Mouse (Mus musculus) T-helper 2 cell (primary cell): ENCODE measurements around the gene C1rl.
"Not testable (repeated sequence)": the region's sequence is repeated elsewhere in the genome, so short reads cannot be mapped to it uniquely, and the experiment has no call there.

ENCODE experiments used
- in situ Hi-C: fragments of 300-600 bp; cut with MboI, MseI; formaldehyde crosslinking; loops from one replicate; pipeline ENCODE4 v1.15.1; 2025; ENCODE audit warnings: high pct_unique_total_duplicates

Gene C1rl

DNA sequence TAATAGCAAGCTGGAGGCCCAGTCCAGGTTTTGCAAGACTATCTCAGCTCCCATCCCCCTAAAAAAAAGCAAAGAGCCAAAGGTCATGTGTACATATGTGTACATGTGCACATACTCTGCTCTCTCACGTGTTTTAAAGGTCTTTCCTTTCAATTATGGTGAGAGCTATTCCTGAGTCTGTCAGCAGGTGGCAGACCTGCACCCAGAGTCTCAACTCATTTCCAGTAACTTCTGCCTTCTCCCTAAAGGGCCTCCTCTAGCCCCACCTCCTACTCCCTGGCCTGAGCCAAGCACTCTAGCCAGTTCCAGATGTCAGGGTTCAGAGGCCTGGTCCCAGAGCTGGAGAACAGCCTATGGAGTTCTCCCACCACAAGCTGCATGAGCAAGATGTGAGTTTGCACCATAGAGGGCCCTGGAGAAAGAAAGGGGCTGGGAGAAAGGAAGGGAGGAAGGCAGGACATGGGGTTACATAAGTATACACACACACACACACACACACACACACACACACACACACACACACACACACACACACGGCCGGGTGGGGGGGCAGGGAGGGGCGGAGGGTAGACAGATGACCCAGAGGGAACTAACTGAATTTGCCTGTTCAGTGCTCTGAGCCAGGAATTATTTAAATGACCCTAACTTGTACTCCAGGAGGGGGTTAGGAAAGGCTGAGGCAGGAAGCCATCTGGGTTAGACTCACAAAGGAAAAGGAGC lies at the start of gene C1rl:
TSS of gene C1rl (plus strand) at position 272 of the 720 bp plus-strand sequence.
- in situ Hi-C loops: no loop called here

DNA sequence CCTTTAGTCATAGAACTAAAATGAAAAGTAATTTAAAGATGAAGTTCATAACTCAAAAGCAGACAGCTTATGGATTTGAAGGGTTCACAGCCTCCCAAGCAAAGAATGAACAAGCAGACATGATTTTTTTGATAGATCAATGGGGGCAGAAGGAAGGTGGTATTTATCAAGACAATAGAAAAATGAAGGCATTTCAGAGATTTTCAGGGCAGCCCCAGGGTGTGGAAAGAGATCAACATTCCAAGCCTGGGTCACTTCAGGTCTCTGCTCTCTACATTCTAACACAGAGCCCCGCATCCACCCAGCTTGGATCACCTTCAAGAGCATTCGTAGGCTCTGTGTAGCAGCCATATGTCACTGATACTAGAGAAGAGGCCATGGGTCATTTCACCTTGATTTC lies 49.6 kb upstream of the C1rl start:
- in situ Hi-C loops: no loop called here

DNA sequence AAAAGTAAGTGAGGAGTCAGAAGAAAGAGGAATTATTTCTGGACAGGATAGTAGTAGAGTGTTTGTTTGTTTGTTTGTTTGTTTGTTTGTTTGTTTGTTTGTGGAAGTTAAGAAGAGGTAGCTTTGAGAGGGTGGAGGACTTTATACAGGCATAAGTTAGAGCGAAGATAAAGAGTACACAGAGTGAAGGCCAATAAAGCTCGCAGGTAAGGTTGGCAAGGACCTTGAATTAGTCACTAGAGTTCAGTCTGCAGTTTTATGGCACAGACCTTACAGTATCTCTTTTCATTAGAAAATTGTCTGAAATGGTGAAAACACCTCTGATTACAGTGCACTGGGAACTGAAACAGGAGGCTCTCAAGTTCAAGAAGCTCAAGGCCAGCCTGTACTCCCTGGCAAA lies 46.9 kb upstream of the C1rl start:
- in situ Hi-C loops: no loop called here

DNA sequence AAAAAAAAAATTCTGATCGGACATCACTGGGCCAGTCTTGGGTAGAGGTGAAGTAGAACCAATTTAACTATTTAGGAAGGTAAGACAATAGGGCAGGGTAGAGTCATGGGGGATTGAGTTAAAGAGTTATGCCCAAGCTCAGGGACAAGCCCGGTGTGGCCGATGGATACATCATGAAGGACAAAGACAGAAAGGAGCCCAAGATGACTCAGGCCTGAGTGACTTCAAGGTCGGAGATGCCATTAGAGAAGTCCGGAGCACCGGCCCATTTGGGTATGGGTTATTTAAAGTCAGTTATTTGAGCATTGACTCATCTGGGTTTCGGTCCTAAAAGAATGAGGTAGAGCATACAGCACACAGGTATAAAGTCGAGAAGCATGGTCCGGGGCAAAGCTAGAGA lies 46.5 kb upstream of the C1rl start:
- in situ Hi-C loops: no loop called here

DNA sequence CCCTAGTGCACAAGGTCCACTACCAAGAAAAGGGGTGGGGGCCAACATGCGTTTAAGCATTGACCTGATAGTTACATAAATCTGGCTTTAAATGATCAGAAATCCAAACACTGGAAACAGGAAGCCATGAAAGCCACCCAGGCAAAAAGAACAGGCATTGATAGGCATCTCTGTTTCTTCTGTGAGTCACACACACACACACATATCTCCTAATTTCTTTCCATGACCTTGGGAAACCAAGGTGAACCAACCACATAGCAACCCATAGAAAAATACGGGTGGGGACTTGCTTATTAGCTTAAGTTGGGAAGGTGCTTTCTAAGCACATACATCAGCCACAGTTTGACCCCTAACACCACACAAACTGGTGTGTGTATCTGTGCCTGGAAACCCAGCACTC lies 45.6 kb upstream of the C1rl start:
- in situ Hi-C loops: no loop called here

DNA sequence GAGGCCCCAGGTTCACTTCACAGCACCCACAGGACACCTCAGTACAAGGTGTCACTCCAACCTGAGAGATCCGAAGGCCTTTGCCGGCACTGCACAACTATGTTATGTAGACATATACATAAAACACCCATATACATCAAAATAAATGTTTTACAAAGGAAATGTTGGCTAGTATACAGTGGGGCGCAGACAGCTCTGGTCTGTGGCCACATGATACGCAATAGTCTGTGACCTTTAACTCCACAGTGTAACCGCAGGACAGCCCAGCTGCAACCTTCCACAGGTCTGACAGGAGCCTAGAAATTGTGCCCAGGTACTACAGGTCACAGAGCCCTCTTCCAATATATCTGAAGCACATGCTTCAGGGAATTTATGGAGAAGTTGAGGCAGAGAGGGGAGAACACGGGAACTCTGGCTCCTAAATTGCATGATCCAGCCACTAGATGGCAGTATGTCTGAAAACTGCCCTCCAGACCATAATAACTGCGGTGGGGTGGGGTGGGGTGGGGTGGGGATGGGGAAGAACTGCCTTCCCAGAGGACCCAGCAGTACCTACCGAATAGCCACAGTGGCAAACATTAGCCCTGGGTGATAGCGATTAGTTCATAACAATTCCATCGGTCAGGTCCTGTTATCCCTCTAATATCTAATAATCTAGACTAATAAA lies 44.6 kb upstream of the C1rl start:
- in situ Hi-C loops: no loop called here

DNA sequence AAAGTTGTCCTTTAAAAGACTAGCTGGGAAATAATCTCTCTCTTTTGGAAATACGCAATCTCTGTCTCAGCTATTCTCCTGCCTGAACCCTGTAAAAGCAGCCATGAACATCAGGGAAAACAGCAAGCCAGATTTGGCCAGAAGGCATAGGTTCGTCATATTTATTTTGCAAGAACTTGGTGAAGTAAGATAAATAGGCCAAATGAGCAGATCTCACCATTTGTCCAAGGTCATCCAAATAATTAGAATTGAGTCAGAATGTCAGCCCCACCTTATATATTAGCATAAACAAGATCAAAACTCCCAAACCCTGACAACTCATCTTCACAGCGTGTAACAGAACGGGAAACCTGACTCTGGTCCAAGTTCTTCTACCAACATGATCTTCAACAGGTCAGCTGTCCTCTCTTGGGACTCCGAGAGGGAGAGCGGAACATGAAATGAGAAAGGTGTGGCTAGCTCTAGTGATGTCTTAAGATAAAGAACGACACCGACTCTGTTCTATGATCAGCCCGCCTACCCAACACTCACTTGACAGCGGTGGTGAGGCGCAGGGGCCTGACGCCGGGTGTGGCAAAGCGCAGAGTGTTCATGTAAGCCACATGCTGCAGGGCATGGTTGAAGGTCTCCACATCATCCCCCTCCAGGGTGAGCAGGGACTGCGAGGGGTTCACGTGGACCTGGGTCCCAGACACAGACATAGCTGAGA lies 43.8 kb upstream of the C1rl start:
- in situ Hi-C loops: no loop called here

DNA sequence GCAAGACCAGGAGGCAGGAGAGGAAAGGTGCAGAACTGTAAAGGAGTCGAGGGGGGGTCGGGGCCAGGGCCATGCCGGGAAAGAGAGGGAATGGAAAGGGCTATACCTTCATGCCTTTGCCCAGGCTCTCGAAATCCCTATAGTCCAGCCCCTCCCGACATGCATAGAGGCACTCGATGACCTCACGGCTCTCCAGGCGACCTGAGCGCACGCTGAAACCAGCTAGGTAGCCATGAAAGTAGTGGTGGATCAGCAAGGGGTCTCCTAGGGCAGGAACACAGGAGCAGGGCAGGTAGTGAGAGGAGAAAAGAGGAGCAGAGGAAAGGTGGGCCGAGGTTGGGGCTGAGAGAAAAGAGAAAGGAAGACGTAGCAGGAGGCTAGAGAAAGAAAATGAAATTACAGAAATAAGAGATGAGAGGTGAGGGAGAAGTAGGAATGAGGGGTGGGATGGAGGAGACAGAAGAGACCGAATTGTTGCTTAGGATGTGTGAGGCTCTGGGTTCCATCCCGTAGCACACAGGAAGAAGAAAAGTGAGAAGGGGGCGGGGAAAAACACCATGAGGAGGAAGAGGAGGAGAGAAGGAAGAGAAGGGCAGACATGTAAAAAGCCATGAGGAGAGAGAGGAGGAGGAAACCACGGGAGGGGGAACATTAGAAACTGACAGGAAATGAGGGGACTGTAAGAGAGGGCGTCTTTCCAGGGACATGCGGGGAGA lies 43.1 kb upstream of the C1rl start:
- in situ Hi-C loops: no loop called here

DNA sequence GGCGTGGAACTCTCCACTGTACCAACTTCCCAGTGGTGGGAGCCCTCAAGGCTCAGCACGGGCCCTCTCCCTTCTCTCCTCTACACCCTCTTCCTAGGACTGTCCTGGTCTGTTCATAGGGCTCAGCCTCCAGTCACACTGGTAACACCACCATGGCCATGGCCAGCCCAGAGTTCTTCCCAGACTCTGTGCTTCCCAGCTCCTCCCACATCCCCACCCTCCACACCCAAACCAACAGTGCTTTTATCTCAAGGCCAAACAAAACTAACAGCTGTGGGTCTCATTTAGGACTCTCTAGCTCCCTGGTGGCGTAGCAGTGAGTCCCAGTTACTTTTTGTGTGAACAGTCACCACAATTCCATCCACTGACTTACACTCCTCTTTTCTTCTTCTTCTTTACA lies 40.9 kb upstream of the C1rl start:
- in situ Hi-C loops: no loop called here

DNA sequence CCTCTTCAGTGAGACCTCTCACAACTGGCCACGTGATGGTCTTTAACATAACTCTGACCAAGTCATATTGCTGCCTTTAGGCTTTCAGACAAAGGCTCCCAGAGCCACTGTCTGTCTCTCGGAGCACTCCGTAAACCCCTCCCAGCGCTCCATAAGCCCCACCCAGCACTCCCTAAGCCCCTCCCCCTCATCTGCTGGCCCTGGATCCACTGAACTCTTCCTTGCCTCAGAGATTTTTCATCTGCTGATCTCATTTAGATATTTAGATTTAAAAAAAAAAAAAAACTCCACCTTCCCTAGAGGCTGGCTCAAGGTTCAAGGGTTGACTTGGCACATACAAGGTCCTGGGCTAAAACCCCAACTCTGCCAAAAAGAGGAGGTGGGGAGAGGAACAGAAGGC lies 39.2 kb upstream of the C1rl start:
- in situ Hi-C loops: no loop called here

DNA sequence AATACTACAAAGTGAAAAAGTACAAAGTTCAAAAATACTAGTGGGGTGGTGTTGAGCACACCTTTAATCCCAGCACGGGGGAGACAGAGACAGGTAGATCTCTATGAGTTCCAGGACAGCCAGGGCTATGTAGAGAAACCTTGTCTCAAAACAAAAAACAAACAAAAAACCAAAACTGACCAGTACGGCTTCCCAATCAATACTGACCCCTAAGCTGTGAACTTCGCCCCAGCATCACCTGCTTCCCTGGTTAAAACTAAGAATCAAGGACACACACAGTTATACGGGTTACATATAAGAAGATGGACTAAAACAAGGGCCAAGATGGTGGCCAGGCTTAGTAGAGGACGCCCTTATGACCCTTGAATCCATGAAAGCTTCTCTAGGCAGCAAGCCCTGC lies 36.7 kb upstream of the C1rl start:
- in situ Hi-C loops: no loop called here

DNA sequence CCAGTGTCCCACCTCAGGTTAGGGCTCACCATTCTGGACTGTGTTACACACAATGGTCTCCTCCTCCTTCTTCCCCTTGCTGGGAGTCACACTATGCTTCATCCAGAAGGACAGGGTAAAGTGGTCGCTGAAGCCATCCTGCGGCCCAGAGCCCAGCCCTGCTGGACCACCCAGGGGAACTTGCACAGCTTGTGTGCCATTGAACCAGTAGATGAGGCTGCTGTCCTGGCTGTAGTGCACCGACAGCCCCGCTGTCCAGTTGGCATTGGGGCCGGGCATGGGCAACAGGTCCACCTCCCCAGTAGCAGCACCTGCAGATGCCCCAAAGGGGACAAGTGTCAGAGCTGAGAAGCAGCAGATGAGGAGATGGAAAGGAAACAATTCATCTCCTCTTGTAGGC lies 35.1 kb upstream of the C1rl start:
- in situ Hi-C loops: no loop called here

DNA sequence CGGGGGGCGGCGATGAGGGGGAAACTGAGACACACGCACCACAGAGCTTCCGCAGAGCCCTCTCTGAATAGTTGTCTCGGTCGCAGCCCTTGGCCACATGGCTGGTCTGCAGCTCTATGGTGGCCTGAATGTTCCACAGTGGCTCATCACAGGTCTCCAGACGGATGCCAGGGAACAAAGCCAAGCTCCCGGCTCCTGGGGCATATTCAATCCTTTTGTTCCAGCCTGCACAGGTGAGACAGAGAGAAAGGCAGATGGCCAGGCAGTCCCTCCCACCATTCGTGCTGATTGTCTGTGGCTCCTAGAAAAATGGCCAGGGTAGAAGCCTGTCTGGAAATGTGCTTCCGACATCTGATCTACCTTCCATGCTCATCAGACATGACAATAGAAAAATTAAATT lies 34.4 kb upstream of the C1rl start:
- in situ Hi-C loops: no loop called here

DNA sequence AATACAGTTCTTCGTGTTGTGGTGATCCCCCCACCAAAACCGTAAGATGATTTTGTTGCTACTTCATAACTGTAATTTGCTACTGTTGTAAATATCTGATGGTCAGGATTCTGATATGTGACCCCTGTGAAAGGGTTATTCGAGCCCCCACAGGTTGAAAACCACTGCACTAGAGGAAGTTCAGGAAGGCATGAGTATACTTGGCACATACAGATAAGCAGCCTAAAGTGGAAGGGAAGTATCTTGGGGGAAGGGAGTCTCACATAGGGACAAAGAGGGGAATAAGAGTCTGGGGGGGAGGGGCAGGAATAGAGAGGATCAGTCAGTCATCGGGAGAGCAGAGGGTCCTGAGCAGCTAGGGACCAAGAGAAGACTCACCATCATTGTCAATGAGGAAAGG lies 33.5 kb upstream of the C1rl start:
- in situ Hi-C loops: no loop called here

DNA sequence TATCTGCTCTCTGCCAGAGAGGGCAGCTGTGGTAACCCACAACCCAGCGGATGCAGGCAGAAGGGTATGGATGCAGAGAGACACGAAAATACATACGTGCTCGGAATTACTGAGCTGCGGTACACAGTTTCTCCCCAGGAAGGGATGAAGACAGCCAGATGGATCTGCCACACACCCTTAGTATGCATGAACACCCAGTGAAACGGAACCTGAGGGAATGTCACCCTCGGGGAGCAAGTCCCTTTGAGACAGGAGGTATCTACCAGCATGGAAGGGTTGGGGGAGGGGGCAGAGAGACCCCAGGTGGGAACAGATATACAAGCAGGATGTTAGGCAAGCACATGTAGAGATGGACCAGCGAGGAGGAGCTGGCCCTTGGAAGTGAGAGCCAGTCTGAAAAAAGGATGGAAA lies 29.0 kb upstream of the C1rl start:
- in situ Hi-C loops: no loop called here

DNA sequence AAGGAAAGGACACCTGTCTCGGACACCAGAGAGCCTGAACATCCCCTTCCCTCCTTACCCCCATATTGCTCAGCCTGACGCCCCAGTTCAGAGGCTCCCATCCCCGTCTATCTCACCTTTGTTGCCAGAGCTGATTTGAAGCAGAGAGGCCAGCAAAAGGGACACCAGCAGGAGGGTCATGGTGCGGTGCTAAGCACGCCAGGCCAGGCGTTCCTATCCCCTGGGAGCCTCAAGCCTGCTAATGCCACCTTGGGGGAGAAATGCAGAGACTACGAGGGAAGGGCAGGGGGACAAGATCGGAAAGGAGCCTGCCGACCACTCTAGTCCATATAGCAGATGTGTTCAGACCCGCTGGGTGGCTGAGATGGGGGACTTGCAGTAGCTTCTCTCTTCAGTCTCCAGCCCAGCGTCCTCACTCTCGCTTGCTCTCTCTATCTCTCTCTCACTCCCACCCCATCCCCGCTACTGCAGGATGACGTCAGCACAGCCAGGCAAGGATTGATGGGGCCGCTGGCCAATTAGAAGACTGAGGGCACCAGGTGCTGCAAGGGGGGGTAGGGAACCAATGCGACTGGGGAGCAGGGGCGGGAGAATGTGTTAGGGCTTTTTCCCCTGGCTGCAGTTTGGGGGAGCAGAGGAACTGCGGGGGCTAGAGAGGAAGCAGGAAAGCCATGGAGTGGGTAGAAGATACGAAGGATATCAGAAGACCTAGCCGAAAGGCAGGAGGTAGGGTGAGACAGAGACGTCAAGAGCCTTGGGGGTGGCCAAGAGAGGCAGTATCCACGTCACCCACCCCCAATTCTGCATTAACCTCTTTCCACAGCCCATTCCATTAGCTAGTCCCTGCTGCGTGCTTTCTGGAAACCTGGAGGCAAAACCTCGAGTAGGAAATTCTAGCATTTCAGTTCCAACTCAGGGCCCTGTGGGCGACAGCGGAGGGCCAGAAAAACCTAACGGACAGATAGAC lies 28.3 kb upstream of the C1rl start, which contains the start of gene Clstn3:
TSS of gene Clstn3 (minus strand) at position 490 of the 967 bp plus-strand sequence.
- in situ Hi-C loops: no loop called here

DNA sequence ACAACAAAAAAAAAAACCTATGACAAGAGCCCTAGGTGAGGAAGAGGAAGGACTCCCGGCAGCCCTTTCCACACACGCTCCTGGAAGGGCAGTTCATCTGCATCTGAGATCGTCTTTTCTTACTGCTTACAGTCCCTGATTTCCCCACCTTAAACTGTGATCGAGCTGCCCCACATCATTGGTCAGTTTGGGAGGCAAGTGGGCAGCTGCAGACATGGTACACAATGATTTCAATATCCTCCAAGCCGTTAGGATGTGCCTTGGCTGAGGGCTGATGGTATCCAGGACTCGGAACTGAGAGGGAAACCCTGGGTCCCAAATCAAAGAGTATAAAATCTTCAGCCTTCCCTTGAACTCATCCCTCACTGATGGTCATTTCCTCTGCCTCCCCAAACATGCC lies 27.6 kb upstream of the C1rl start:
- in situ Hi-C loops: no loop called here

DNA sequence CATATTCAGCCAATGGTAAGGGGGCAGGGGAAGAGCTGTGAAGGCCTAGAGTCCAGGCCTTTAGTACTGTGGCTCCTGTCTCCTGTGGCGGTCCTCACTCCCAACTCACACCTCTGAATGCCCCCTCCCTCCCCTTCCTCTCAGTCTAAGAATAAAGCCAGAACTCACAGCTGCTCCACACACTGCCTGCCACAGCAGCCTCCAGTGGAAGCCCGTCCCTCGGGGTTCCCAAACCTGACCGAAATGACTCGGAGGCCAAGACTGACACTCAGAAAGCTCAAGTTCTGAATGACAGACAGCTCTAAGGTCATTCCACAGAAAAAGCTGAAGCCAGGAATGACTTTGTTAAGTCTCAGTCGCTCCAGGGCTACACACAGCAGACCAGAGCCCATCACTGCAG lies 27.2 kb upstream of the C1rl start:
- in situ Hi-C loops: no loop called here

DNA sequence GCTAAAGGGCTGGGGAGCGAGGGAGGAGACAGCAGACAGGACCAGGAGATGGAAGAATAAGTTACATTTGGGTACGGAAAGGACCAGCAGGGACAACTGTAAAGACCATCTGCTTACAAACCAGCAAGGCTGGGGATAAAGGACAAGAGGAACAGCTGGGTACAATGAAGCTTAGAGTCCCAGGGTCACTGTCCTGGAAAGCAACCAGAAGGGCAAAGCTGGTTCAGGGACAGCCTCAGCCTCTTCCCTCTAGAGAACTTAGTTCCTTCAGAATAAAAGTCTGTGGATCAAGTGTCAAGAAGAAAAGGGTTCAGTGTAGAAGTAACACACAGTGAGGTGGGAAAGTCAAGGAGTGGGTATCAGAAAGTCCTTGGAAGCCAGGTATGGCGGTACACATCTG lies 21.8 kb upstream of the C1rl start:
- in situ Hi-C loops: no loop called here

DNA sequence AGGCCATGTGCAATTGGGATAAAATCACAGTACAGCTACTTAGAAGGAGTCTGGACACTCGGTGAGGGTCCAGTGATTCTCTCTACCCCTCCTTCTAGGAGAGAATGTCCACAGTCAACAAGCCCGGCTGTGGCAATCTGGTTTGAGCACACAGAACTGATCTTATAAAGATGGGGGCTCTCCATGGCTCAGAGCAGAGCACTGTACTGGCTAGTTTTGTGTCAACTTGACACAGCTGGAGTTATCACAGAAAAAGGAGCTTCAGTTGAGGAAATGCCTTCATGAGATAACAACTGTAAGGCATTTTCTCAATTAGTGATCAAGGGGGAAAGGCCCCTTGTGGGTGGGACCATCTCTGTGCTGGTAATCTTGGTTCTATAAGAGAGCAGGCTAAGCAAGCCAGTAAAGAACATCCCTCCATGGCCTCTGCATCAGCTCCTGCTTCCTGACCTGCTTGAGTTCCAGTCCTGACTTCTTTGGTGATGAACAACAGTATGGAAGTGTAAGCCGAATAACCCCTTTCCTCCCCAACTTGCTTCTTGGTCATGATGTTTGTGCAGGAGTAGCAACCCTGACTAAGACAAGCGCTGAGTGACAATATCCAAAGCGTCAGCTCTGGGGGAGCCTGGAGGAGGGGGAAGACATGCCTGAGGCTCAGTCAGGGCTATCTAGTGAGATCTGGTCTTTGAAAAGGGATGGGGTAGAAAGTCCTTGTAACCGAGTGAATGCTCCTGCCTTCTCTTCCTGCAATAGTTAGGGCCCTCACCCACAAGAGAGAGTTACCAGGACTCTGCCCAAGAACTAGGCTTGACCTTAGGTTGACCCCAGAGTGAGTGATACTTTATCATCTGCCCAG lies 20.9 kb upstream of the C1rl start:
- in situ Hi-C loops: not testable (repeated sequence)
